ENCODE assay signal across 29 mouse cellular contexts in the genomic region with DNA sequence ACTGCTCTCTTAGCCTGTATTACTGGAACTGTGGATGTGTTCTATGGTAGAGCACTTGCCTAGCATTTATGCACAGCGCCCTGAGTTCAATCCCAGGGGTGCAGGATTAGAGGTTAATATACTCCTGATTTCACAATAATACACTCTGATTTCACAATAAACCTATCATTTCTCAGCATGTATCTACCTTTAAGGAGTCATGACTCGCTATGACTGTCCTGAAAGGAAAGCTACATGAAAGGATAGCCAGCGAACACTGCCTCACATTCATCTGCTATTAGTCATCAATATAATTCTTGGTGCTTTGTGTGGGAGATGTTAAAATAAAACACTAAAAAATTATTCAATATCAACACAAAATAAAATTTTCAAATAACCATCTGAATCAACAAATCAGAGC. TPM values are rescaled to one million over a fixed set of nuclear protein-coding genes. Genes with fewer than 3 reads are reported as not detected.
"Had no signal": no experiment of that assay in that cellular context is flagged by ENCODE, and none has a peak within 500 bp of the region (broad histone marks: within the 10 kb centered on the region; RNA-seq: fewer than 3 reads in every experiment).

No protein-coding gene starts in this region.

- ATAC-seq: hindbrain, embryonic 16.5 days; inflammation-experienced regulatory T-cells, adult 6 months; intestine, embryonic 15.5 days; intestine, postnatal 0 days had no signal

- H3K27ac ChIP-seq: gastrocnemius, adult 2 months; heart, adult 2 months; heart, embryonic 13.5 days; heart, embryonic 15.5 days; hindbrain, embryonic 10.5 days; hindbrain, embryonic 12.5 days; hindbrain, embryonic 14.5 days; intestine, embryonic 15.5 days; limb, embryonic 13.5 days; limb, embryonic 15.5 days; liver, embryonic 13.5 days had no signal

- H3K4me2 ChIP-seq: heart, embryonic 11.5 days; heart, embryonic 13.5 days; heart, embryonic 15.5 days; hindbrain, embryonic 12.5 days; hindbrain, embryonic 14.5 days; intestine, embryonic 15.5 days; limb, embryonic 13.5 days; limb, embryonic 15.5 days; liver, embryonic 11.5 days; liver, embryonic 13.5 days had no signal

- H3K27me3 ChIP-seq: heart, embryonic 13.5 days; heart, embryonic 15.5 days; hindbrain, embryonic 12.5 days; intestine, embryonic 15.5 days; limb, embryonic 13.5 days; limb, embryonic 15.5 days; liver, embryonic 13.5 days had no signal

- H3K4me1 ChIP-seq: heart, embryonic 13.5 days; heart, embryonic 15.5 days; hindbrain, embryonic 10.5 days; hindbrain, embryonic 12.5 days; intestine, embryonic 15.5 days; limb, embryonic 13.5 days; limb, embryonic 15.5 days; liver, embryonic 13.5 days had no signal

- H3K4me3 ChIP-seq: gastrocnemius, adult 2 months; heart, adult 2 months; heart, embryonic 13.5 days; heart, embryonic 15.5 days; hindbrain, embryonic 10.5 days; hindbrain, embryonic 12.5 days; intestine, embryonic 15.5 days; limb, embryonic 13.5 days; limb, embryonic 15.5 days; liver, embryonic 13.5 days had no signal

- DNase-seq: gastrocnemius, adult 2 months; gastrocnemius, postnatal 10 days; gastrocnemius, postnatal 25 days; heart, adult 11 months; heart, adult 2 months; heart, postnatal 14 days; heart, postnatal 4 days; kidney, adult 18-20 months; kidney, adult 8-10 months; kidney, postnatal 10 days; kidney, postnatal 36 days; layer of hippocampus, adult 9-11 months; layer of hippocampus, postnatal 36 days; left cerebral cortex, postnatal 4 days; liver, embryonic 13.5 days had no signal

- H3K9me3 ChIP-seq: heart, embryonic 13.5 days; heart, embryonic 15.5 days; hindbrain, embryonic 10.5 days; hindbrain, embryonic 12.5 days; intestine, embryonic 15.5 days; limb, embryonic 13.5 days; limb, embryonic 15.5 days; liver, embryonic 13.5 days had no signal

- H3K9ac ChIP-seq: heart, embryonic 13.5 days; heart, embryonic 15.5 days; hindbrain, embryonic 12.5 days; hindbrain, embryonic 14.5 days; intestine, embryonic 15.5 days; limb, embryonic 13.5 days; limb, embryonic 15.5 days; liver, embryonic 13.5 days had no signal

RNA-seq across cellular contexts. Expression of gene D430041D05Rik, which starts 25.4 kb away (rescaled TPM):
- polyA plus RNA-seq: large intestine, adult 2 months had no signal
